Mouse (Mus musculus) left cerebral cortex, postnatal 10 days (tissue): Measurements from ENCODE around the gene Tpst1. TPM values are rescaled to one million over a fixed set of nuclear protein-coding genes. Genes with fewer than 3 reads are reported as not detected.
"Not testable (repeated sequence)": the region's sequence is repeated elsewhere in the genome, so short reads cannot be mapped to it uniquely, and the experiment has no call there.

Experiments
- DNase-seq, 2 experiments: peaks; one replicate each; pipeline ENCODE4 v3.0.0; 2021 to 2022; ENCODE audit warnings: low spot score in 2 of 2, mixed read lengths in 1 of 2; ENCODE audit errors: extremely low spot score in 1 of 2
- intact Hi-C: fragments of 180-260 bp; cut with DNase I; formaldehyde crosslinking; loops from one replicate; pipeline ENCODE4 v1.15.1; 2025
- total RNA-seq, 2 experiments: library from RNA; stranded (reverse); gene quantifications; 2 replicates each; pipeline ENCODE4 v1.2.3; 2021

Tpst1 gene
- 10 to 100 TPM; 35.5 to 37.1 TPM for total RNA-seq

- DNase-seq, result no peak
- intact Hi-C loops, result no loop called here
Measured at GRCm38 (mm10) chr5:130073026-130073425, at the start of gene Tpst1. TSS of gene Tpst1 (plus strand) at chr5:130073326.

GRCm38 (mm10) chr5:130023767-130024539, 49.2 kb upstream of the Tpst1 start:
- intact Hi-C loops, result no loop called here
- peak; percentile 64 to 91 for DNase-seq

- intact Hi-C loops, result loop anchor here (5.0 kb wide), 1 partner anchor 115 kb away; the partner anchor contains the start of gene Kctd7
- no peak for DNase-seq
Measured at GRCm38 (mm10) chr5:130027134-130027533, 46.0 kb upstream of the Tpst1 start.

- no peak for DNase-seq
- intact Hi-C loops, result loop anchor here (5.0 kb wide), 1 partner anchor 115 kb away; the partner anchor contains the start of gene Kctd7
Measured at GRCm38 (mm10) chr5:130027696-130028095, 45.4 kb upstream of the Tpst1 start.

- peak; percentile 74 to 90 for DNase-seq
- intact Hi-C loops, result loop anchor here (5.0 kb wide), 1 partner anchor 113 kb away; the partner anchor contains the start of gene Kctd7
Measured at GRCm38 (mm10) chr5:130029142-130029897, 43.8 kb upstream of the Tpst1 start, which contains the start of the genes Asl and Crcp. TSS of gene Asl (minus strand) at chr5:130029247. TSS of gene Crcp (plus strand) at chr5:130029290.

GRCm38 (mm10) chr5:130031410-130032390, 41.4 kb upstream of the Tpst1 start:
- DNase-seq, result no peak
- intact Hi-C loops, result no loop called here

- intact Hi-C loops, result no loop called here
- no peak for DNase-seq
Measured at GRCm38 (mm10) chr5:130033869-130034268, 39.3 kb upstream of the Tpst1 start.

- intact Hi-C loops, DNase-seq: not testable (repeated sequence)
Measured at GRCm38 (mm10) chr5:130036300-130036699, 36.8 kb upstream of the Tpst1 start.

GRCm38 (mm10) chr5:130037752-130038455, 35.2 kb upstream of the Tpst1 start:
- DNase-seq, result peak; percentile 52 to 64
- intact Hi-C loops, result no loop called here

- DNase-seq, result no peak
- intact Hi-C loops, result loop anchor here (5.0 kb wide), 2 partner anchors 37 to 102 kb away; partner anchors contain the start of gene Kctd7
Measured at GRCm38 (mm10) chr5:130040797-130041196, 32.3 kb upstream of the Tpst1 start.

- intact Hi-C loops, result loop anchor here (5.0 kb wide), 2 partner anchors 36 to 101 kb away; partner anchors contain the start of gene Kctd7
- no peak for DNase-seq
Measured at GRCm38 (mm10) chr5:130041262-130041661, 31.9 kb upstream of the Tpst1 start.

- intact Hi-C loops, result loop anchor here (5.0 kb wide), 2 partner anchors 34 to 99 kb away; partner anchors contain the start of gene Kctd7
- no peak for DNase-seq
Measured at GRCm38 (mm10) chr5:130043741-130044140, 29.4 kb upstream of the Tpst1 start.

GRCm38 (mm10) chr5:130044201-130044695, 28.9 kb upstream of the Tpst1 start:
- intact Hi-C loops, result loop anchor here (5.0 kb wide), 2 partner anchors 33 to 98 kb away; partner anchors contain the start of gene Kctd7
- DNase-seq, result peak in 1 of 2 experiments; percentile 64

- intact Hi-C loops, result no loop called here
Measured at GRCm38 (mm10) chr5:130046100-130046499, 27.0 kb upstream of the Tpst1 start.

GRCm38 (mm10) chr5:130046589-130046988, 26.5 kb upstream of the Tpst1 start:
- DNase-seq, result no peak
- intact Hi-C loops, result no loop called here

More at GRCm38 (mm10) chr5:130046100-130046499, 27.0 kb upstream of the Tpst1 start:
- no peak for DNase-seq

GRCm38 (mm10) chr5:130047013-130047412, 26.1 kb upstream of the Tpst1 start:
- no peak for DNase-seq
- intact Hi-C loops, result no loop called here

- intact Hi-C loops, result no loop called here
- peak in 1 of 2 experiments; percentile 47 for DNase-seq
Measured at GRCm38 (mm10) chr5:130048786-130049520, 24.2 kb upstream of the Tpst1 start.
